Mouse (Mus musculus) forebrain, postnatal 0 days (tissue): ENCODE results near the gene Herpud1. TPM values are rescaled to one million over a fixed set of nuclear protein-coding genes. Genes with fewer than 3 reads are reported as not detected.

ENCODE experiments used
- ATAC-seq: fragments of 200-750 bp; cut with Nextera tagmentation; 2 replicates; pipeline ENCODE4 v1.8.0; 2017; ENCODE audit warnings: mild to moderate bottlenecking, moderate library complexity
- DNase-seq: peaks from one replicate; pipeline ENCODE4 v3.0.0-alpha.2; 2015
- H3K27ac ChIP-seq: fragments of 300-500 bp; sonication (generic); 2 replicates; pipeline ENCODE4 v1.5.1; 2014; ENCODE audit warnings: low read depth, mild to moderate bottlenecking, antibody characterized with exemption, low read length, moderate library complexity, mixed read lengths
- H3K27me3 ChIP-seq: fragments of 300-500 bp; sonication (generic); 2 replicates; pipeline ENCODE4 v1.6.1; 2014; ENCODE audit warnings: mild to moderate bottlenecking, low read length, mixed read lengths; ENCODE audit not compliant: insufficient read depth
- H3K36me3 ChIP-seq: fragments of 300-500 bp; sonication (generic); 2 replicates; pipeline ENCODE4 v1.6.1; 2014; ENCODE audit warnings: mild to moderate bottlenecking, moderate library complexity; ENCODE audit not compliant: insufficient read depth
- H3K4me1 ChIP-seq: fragments of 300-500 bp; sonication (generic); 2 replicates; pipeline ENCODE4 v1.6.1; 2014; ENCODE audit warnings: antibody characterized with exemption; ENCODE audit not compliant: insufficient read depth
- H3K4me2 ChIP-seq: fragments of 300-500 bp; sonication (generic); 2 replicates; pipeline ENCODE4 v1.6.1; 2014; ENCODE audit warnings: low read depth, mild to moderate bottlenecking, moderate library complexity
- H3K4me3 ChIP-seq: fragments of 300-500 bp; sonication (generic); 2 replicates; pipeline ENCODE4 v1.5.1; 2014; ENCODE audit warnings: low read depth, low read length, mixed read lengths
- H3K9ac ChIP-seq: fragments of 300-500 bp; sonication (generic); 2 replicates; pipeline ENCODE4 v1.6.1; 2014; ENCODE audit warnings: mild to moderate bottlenecking
- H3K9me3 ChIP-seq: fragments of 300-500 bp; sonication (generic); 2 replicates; pipeline ENCODE4 v1.6.1; 2016; ENCODE audit warnings: low read length
- CTCF ChIP-seq: sonication (generic); IDR thresholded peaks from 2 replicates; pipeline ENCODE4 v1.5.1; 2016; ENCODE audit warnings: antibody characterized with exemption, control low read depth, low read depth
- WGBS: fragments of 180-500 bp; shearing (Covaris S2); extraction: QIAGEN DNeasy Blood & Tissue Kit; methylation state at CpG from one replicate; pipeline ENCODE4 v1.1.7; 2014; 5-methylcytosine and 5-hydroxymethylcytosine counted together
- polyA plus RNA-seq: library from polyadenylated mRNA; unstranded; fragments of >200 nt; fragmentation: Nextera tagmentation; extraction: Ambion mirVana; gene quantifications from 2 replicates; pipeline ENCODE4 v1.2.1, GENCODE M21; 2015
- total RNA-seq: library from RNA; depleted of rRNA; stranded (reverse); fragments of >200 nt; gene quantifications from 2 replicates; pipeline ENCODE4 v1.2.3, GENCODE M21; 2014; rRNA removed

Gene Herpud1
- total and polyA plus RNA-seq, 2 experiments from 2014 or later, result 63.4 to 79.7 TPM

DNA sequence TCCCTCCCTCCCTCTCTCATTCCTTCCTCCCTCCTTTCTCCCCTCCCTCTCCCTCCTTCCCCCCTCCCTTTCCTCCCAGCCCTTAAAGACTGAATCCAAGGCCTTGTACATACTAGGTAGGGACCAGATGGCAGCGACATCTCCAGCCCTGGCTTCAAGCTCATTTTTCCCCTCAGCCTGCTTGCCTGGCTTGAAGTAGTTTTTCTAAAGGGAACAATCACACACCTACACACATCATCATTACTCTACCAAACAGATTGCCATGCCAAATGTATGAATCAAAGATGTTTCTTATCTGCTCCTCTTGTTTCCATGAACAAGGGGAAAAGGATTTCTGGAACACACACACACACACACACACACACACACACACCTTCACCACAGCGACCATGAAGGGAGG, 58.2 kb downstream of the Herpud1 start:
- Histone ChIP-seq H3K9ac (no peak overlapping the region), H3K4me3 (no peak overlapping the region), H3K27me3 (no peaks in the 10 kb centered on the region), H3K4me2 (no peak overlapping the region), H3K4me1 (no peaks in the 10 kb centered on the region), H3K27ac (no peak overlapping the region), H3K36me3 (no peaks in the 10 kb centered on the region), H3K9me3 (no peaks in the 10 kb centered on the region)
- ATAC-seq (no peak), DNase-seq (no peak)
- WGBS, result 79% methylated on average over 2 of the region's 2 CpGs
- no peak for TF ChIP-seq CTCF

Other genes with a start within 250 kb of the Herpud1 start
- not detected in 2 replicates for gene Mt4, start 249.2 kb upstream of the Herpud1 start, total RNA-seq
- gene Mt4, start 249.2 kb upstream of the Herpud1 start, polyA plus RNA-seq, result not detected in 2 replicates
- 151 and 445 TPM in 2 replicates for gene Mt3, start 233.8 kb upstream of the Herpud1 start, total RNA-seq
- 316 and 341 TPM in 2 replicates for gene Mt3, start 233.8 kb upstream of the Herpud1 start, polyA plus RNA-seq
- 36.4 and 88.1 TPM in 2 replicates for gene Mt2, start 213.8 kb upstream of the Herpud1 start, total RNA-seq
- 139 and 143 TPM in 2 replicates for gene Mt2, start 213.8 kb upstream of the Herpud1 start, polyA plus RNA-seq
- gene Mt1, start 207.4 kb upstream of the Herpud1 start, total RNA-seq, result 205 and 418 TPM in 2 replicates
- gene Mt1, start 207.4 kb upstream of the Herpud1 start, polyA plus RNA-seq, result 386 and 411 TPM in 2 replicates
- 43.7 and 44.5 TPM in 2 replicates for gene Nup93, start 171.9 kb upstream of the Herpud1 start, total RNA-seq
- gene Nup93, start 171.9 kb upstream of the Herpud1 start, polyA plus RNA-seq, result 31.4 and 36.7 TPM in 2 replicates
- 0.29 TPM in 1 of 2 replicates, not detected in the other for gene Slc12a3, start 57.2 kb upstream of the Herpud1 start, total RNA-seq
- 0.08 and 0.12 TPM in 2 replicates for gene Slc12a3, start 57.2 kb upstream of the Herpud1 start, polyA plus RNA-seq
- 0.69 and 1.6 TPM in 2 replicates for gene Nlrc5, start 47.9 kb downstream of the Herpud1 start, total RNA-seq
- 0.28 and 0.36 TPM in 2 replicates for gene Nlrc5, start 47.9 kb downstream of the Herpud1 start, polyA plus RNA-seq
- 49.2 and 68.8 TPM in 2 replicates for gene Cpne2, start 146.6 kb downstream of the Herpud1 start, total RNA-seq
- gene Cpne2, start 146.6 kb downstream of the Herpud1 start, polyA plus RNA-seq, result 41.6 and 58.3 TPM in 2 replicates
- gene Rspry1, start 215.5 kb downstream of the Herpud1 start, total RNA-seq, result 53.5 and 55.8 TPM in 2 replicates
- 26.2 and 32.0 TPM in 2 replicates for gene Rspry1, start 215.5 kb downstream of the Herpud1 start, polyA plus RNA-seq
- 44.5 and 51.4 TPM in 2 replicates for gene Fam192a, start 215.6 kb downstream of the Herpud1 start, total RNA-seq
- gene Fam192a, start 215.6 kb downstream of the Herpud1 start, polyA plus RNA-seq, result 71.5 and 79.9 TPM in 2 replicates